In the genomic region with DNA sequence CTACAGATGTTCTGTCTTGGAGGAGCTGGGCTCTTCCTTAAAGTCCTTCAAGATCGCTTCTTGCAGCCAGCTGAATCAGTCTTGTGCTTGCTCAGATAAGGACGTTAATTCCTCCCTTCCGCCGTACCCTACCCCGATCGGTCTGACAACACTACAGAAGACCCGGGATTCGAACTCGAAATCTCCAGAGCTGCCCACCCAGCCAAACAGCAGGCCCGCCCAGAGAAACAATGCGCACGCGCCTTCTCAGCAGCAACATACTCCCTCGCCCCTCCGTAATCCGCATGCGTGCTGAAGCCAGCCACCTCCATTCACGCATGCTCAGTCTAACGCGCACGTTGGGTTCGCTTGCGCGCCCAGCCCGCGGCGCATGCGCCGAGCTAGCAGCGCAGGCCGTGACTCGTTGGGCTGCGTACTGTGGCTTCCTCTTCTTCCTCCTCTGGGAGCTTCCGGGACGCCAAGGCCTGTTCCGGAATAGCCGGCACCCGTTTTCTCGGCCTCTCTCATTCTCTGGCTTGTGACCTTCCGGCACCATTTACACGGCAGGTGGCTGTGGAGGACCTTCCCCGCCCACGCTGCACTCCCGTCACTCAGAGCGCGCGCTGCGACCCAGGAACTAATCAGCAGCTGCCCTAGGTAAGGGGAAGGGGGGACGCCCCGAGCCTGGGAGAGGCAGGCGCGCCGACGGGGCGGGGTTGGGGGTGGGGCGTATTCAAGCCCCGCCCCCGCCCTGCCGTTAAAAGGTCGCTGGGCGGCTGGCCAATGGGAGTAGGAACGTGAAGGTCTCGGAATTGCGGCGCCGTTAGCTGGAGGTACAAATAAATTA, we compare ENCODE assay signal across 8 mouse cellular contexts. TPM values are rescaled to one million over a fixed set of nuclear protein-coding genes. Genes with fewer than 3 reads are reported as not detected.
DNase-seq lines count a peak whose midpoint lies in the region; ATAC-seq lines count a peak whose summit lies in the region.

A gene (plus strand): TSS at position 364 of the 826 bp plus-strand sequence.

- peak within 1 kb of the TSS; percentile 54 for H3K9ac ChIP-seq in hindbrain, embryonic 15.5 days

- peaks cover 4% of the 10 kb centered on the region for H3K36me3 ChIP-seq in hindbrain, embryonic 15.5 days
- H3K36me3 ChIP-seq in macrophage (ENCODE audit: inconsistent target): peaks cover 29% of the 10 kb centered on the region

- peak within 1 kb of the TSS; percentile 54 for H3K4me2 ChIP-seq in hindbrain, embryonic 15.5 days

- ATAC-seq in hindbrain, embryonic 15.5 days (ENCODE audit: low FRiP score, low read depth): peak; percentile 95

- H3K27me3 ChIP-seq in hindbrain, embryonic 15.5 days: no peaks in the 10 kb centered on the region

- peaks cover 13% of the 10 kb centered on the region for H3K4me1 ChIP-seq in hindbrain, embryonic 15.5 days (replicated peaks)

- 4% methylated on average over 66 of the region's 66 CpGs for WGBS in hindbrain, embryonic 15.5 days
- WGBS in macrophage (ENCODE audit: missing documents): 4% methylated on average over 57 of the region's 66 CpGs

- H3K9me3 ChIP-seq in hindbrain, embryonic 15.5 days: no peaks in the 10 kb centered on the region

- peak within 1 kb of the TSS; percentile 53 for H3K4me3 ChIP-seq in hindbrain, embryonic 15.5 days
- H3K4me3 ChIP-seq in macrophage (ENCODE audit: inconsistent target): peak within 1 kb of the TSS; percentile 66

- H3K27ac ChIP-seq in hindbrain, embryonic 15.5 days (replicated peaks): peak within 1 kb of the TSS; percentile 96
- H3K27ac ChIP-seq in macrophage: peak within 1 kb of the TSS; percentile 90

- peak; percentile 97 for DNase-seq in T-cell, adult 2 months (ENCODE audit: low spot score)
- DNase-seq in cerebellum, postnatal 36 days: peak; percentile 97
- DNase-seq in frontal cortex, postnatal 36 days (ENCODE audit: low spot score in 2 of 2): peak; percentile 96 to 97
- DNase-seq in left cerebral cortex, adult 18-20 months (ENCODE audit: low spot score in 2 of 2): peak; percentile 97 to 98
- DNase-seq in right cerebral cortex, adult 18-20 months: peak; percentile 98
- peak; percentile 85 for DNase-seq in urinary bladder, postnatal 10 days (ENCODE audit: low spot score)

- H3K79me2 ChIP-seq in macrophage (ENCODE audit: inconsistent target): peaks cover 63% of the 10 kb centered on the region

RNA-seq across cellular contexts. Expression of the gene that starts here (rescaled TPM):
- 32.8 and 42.5 TPM in 2 replicates for polyA plus RNA-seq in hindbrain, embryonic 15.5 days (2015; fragmentation: Nextera tagmentation; extraction: Ambion mirVana)
- total RNA-seq in left cerebral cortex, adult 18-20 months (2021): 10 to 100 TPM; 40.2 to 43.0 TPM
- 100 to 1,000 TPM; 127 to 223 (median 160) TPM for total RNA-seq in macrophage (2018; cell fraction: chromatin; rRNA removed)
- total RNA-seq in macrophage (2018; cell fraction: cytosol; rRNA removed): 10 to 100 TPM; 15.4 to 41.1 (median 24.8) TPM
- total RNA-seq in macrophage (2018; cell fraction: nucleus; rRNA removed): 100 to 1,000 TPM in 11 of 26 experiments, 10 to 100 TPM in 15; 59.9 to 137 (median 93.6) TPM
- polyA plus RNA-seq in macrophage (2018): 19.7 to 29.3 TPM (median 20.3 TPM) in 3 replicates

Comparison
In these comparisons a context has a peak if more than half of its experiments do, and no peak if none do; other contexts are left out.
1. Peak in every context shown above with its lines: DNase-seq, ATAC-seq, H3K4me3 ChIP-seq and H3K27ac ChIP-seq.